Mouse (Mus musculus): ENCODE data around the gene Gm20908.
"Not testable (repeated sequence)": the region's sequence is repeated elsewhere in the genome, so short reads cannot be mapped to it uniquely, and the experiment has no call there.

Gm20908 gene

DNA sequence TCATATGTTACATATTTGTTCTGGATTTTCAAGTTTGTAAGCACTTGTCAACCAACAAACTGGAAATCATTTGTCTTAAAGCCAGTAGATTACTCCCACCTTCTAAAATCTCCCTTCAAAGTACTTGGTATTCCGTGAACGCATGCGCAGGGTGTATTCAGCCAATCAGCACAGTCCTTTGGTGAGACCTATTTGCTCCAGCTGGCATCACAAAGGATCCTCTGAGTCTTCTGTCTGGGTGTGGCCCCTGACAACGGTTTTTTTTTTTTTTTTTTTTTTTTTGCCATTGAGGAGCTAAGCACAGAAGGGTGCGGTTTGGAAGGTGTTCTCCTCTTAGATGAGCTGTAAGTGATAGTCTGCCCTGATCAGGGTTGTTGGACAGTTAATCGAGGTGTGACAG, at the start of gene Gm20908:
Gene Gm20908 (plus strand): TSS at position 301 of the 400 bp plus-strand sequence.
- not testable (repeated sequence) for DNase-seq (ENCODE audit: low spot score)

Data from ovary, postnatal 36 days (tissue).